Mouse (Mus musculus) layer of hippocampus, adult 11-12 months (tissue): Measurements from ENCODE around the gene F12.

ENCODE experiments used
- DNase-seq: peaks from one replicate; pipeline ENCODE4 v3.0.0; 2022; ENCODE audit warnings: low spot score

Gene F12

DNA sequence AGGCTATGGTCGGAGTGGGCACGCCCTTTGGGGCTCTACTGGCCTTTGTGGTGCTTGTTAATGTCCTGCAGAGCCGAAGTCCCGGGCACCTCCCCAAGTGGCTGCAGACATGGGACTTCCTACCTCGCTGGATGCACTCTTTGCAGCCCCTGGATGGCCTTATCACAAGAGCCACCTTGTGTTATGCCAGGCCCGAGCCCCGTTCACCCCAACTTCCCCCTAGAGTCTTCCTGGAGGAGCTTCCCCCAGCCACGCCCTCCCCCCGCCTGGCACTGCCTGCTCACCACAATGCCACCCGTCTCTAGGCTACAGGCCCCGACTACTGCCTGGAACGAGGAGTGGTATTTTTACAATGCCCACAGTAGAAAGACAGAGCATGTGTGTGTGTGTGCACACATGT, 13.3 kb downstream of the F12 start:
- no peak for DNase-seq

DNA sequence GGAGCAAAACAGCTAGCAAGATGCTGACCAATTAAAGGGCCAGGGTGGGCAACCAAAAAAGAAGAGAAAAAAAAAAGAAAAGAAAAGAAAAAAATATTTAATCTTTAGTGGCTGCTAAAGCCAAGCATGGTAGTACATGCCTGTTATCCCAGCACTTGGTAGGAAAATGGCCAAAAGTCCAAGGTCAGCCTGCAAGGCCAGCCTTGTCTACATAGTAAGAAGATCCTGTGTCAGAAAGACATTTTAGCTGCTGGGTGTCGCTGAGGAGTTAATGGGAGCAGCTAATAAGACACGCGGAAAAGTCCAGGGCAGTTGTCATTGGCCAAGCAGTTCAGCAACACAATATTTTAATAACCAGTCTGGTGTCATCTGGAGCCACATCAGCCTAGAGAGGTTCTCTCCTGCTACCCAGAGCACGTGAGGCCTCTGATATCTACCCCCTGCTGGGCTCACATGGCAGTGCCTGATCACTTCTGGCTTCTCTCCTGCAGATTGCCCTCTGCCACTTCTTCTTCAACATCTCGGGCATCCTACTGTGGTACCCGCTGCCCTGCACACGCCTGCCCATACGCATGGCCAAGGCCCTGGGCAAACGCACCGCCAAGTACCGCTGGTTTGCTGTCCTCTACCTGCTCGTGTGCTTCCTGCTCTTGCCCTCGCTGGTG, 13.8 kb downstream of the F12 start:
- DNase-seq, result no peak

DNA sequence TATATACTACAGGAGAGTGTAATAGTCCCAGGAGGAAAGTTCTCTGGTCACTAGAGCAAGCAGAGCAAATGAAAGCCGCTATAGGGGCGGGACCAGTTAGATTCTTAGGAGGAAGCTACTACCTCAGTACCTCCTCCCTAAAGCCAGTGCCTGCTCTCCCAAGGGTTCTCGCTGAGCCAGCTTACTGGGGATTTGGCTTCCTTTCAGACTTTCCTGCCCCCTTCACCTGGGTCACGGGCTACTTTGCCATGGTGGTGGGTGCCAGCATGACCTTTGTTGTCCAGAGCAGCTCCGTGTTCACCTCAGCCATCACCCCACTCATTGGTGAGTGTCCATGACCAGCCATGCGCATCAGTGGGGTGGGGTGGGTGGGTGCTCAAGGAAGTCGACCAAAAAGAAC, 14.8 kb downstream of the F12 start:
- DNase-seq, result no peak

DNA sequence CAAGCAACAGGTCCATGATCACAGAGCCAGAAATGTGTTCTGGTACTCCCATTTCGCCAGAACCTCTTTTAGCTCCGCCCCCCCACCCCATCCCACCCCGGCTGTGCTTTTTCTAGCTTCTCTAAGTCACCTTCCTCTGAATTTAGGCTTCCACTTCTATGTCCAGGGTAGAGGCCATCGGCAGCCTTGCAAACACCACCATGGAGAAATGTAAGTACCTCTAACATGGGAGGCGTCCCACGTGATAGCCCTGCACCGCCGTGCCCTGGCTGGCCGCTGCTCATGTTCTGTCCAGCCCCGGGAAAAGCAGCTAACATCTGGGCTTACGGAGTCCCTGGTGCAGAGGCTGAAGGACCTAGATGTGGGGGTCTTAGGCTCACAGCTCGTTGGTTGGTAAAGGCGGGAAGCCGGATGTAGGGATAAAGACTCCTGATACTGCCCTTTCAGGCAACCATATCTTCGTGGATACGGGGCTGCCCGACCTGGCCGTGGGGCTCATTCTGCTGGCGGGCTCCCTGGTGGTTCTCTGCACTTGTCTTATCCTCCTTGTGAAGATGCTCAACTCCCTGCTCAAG, 18.0 kb downstream of the F12 start:
- no peak for DNase-seq

DNA sequence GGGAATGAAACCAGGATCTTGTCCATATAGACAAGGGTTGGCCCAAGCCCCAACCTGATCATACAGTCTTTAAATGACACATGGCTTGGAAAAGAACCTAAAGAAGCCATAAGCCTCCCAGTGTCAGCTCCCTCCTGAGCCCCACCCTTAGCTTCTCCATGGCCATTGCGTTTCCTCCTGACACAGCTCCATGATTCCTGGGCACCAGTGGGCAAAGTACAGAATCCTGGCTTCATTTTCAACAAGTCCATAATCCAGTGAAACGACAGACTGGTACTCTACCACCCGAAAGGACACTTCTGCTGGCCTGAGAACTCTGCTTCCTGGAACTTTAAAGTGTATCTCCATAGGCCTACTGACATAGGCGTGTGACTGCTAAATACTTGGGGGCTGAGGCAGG, 19.3 kb downstream of the F12 start:
- no peak for DNase-seq

DNA sequence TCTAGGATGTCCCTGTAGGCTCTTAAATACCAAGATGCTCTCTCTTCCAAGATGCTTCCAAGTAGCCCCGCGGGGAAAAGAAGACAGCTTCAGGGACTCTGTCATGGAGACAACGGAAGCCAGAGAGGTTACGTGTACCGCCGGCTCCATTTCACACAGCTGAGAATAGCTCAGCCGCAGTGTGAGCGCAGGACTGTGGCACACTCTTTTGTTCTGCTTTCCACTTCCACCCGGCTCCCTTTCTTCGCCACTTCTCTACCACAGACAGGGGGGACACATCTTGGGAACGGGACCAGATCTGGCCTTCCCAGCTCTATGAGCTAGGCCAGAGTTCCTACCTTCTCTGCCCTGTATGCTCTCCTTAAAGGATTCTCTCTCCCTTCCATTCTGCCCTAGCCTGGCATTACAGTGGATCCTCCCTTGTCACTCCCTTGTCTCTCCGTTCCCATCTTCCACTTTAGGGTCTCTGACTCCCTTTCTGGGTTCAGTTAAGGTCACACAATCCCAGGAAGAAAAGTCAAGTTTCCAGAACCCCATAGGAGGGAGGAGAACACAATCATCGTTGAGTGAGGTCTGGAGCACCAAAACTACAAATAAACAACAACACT, 20.7 kb downstream of the F12 start:
- no peak for DNase-seq

DNA sequence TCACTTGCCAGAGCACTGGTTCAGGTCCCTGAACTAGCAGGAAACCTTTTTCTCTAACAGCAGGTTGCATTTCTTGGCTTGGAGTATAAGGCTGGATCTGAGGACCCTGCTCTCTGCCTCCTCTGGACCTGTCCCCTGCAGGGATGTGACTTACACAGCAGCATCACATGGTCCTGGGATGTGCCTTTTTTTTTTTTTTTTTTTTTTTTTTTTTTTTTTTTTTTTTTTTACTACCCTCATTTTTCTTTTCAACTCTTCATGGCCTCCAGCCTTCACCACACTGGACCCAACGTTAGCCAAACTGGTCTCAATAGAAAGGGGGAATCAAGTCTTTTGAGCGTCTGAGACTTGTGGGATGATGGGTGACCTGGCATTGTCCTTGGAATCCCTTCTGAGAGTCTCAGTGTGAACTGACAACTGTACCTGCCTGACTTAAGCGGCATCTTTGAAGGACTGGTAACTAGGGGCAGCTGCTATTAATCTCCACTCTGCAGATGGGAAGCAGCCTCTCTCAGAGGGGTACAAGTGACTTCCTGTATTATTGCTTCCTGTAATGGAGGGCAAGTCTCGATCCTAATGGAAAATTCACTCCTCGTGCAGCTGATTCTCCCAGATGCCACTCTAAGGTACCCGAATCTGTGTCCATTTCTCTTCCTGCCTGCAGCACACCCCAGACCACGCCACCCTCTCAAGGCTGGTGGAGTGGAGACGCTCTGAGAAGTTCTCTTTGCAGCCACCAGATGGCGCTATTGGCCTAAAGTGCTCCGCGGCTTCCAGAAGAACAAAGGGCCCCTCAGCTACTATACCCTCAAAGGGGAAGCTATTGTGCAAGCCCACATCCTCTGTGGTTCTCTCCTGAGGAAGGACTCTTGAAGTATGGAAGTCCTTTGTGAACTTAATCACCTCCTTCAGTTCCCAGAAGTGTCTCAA, 21.5 kb downstream of the F12 start:
- peak; percentile 78 for DNase-seq

DNA sequence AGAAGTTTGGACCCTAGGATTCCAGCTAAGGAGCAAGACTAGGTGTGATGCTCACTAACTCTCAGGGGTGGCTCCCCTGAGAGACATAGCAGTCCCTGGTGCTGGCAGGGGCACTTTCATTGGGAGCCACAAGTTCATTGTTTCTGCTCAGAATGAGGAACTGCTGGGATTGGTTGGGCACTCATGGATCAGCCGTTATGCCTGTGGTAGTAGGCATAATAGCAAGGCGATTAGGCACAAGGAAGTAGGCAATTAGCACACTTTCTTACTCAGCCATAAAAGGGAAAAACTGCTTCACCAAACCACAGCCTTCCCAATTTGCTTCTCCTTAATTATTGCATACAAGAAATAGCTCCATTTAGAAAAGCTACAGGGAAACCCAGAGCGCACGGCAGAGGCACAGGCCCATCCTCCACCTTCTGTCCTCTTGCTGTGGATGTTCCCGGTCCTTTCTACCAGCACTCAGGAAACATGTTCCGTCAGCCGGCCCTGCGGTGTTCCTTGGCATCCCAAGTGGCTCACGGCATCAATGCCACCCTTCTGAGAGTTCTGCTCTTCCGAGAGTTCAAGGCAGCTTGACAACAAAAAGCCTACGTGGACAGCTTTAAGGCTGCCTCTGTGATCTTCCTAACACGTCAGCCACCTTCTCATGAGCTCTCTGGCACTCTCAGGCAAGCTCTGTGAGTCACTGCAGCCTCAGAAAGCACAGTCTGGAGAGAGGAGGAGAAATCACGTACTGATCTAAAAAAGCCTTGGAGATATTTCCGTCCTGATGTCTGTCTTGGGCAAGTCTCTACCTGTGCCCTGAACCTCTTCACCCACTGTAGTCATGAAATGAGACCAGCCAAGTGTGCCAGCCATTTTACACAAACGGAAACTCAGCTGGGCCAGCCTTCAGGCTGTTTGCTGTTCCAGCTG, 22.4 kb downstream of the F12 start:
- no peak for DNase-seq

DNA sequence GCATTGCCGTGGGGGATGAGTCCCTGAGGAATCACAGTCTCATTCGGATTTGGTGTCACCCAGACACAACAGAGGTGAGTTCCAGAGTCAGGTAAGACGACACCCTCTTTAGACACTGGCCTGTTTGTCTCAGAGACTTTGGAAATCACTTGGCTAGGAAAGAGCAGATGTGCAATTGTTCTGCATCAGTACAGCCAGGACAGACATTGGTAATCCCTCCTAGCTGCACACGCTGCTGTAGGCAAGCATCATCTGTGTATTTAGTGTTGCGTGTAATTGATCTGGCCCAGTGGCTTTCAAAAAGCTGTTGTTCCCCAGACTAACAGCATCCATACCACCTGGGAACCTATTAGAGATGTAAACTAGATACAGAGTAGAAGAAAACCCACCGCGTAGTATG, 23.3 kb downstream of the F12 start:
- DNase-seq, result no peak

DNA sequence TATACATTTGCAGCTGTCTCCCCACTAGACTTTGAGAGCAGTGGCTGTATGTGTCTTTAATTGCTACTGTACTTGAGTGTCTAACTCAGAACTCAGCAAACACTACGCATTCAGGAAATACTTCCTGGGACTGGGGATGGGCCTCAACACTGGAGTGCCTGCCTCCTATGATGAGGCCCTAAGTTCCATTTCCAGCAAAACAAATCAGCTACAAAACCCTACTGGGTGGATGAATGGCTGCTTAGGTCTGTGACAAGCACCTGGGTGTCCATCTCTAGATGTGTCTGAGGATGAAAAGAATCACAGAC, 26.6 kb downstream of the F12 start:
- DNase-seq, result no peak

DNA sequence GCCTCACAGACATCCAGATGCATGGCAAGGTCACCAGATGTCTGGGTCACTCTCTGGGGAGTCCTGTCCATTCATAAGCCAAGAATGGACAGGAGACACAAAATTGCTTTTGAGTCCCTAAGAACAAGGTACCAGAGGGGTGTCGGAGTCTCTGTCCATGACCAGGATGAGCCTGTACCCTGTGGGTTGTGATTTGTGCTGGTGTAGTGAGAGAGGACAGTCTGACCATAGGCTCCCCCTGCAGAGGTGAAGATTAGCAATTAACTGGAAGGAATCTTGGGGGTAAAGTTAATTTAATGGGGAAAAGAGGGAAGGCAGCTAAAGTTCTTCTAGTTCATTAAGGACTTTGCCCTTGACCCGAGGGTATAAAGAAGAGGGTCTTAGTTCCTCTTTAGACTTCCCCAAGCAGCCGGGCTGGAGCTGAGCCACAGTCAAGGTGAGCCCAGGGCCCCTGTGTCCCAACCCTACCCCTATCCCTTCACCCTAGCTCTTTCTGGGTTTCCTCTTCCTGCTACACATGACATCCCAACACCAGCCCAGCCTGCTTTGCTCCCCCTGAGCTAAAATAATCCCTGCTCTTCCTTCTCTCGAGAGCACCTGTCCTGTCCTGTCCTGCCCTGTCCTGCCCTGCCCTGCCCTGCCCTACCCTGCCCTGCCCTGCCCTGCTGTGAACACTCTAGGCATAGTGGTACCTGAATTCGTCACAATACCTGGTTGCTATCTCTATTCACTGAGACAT, 27.1 kb downstream of the F12 start:
- DNase-seq, result no peak

DNA sequence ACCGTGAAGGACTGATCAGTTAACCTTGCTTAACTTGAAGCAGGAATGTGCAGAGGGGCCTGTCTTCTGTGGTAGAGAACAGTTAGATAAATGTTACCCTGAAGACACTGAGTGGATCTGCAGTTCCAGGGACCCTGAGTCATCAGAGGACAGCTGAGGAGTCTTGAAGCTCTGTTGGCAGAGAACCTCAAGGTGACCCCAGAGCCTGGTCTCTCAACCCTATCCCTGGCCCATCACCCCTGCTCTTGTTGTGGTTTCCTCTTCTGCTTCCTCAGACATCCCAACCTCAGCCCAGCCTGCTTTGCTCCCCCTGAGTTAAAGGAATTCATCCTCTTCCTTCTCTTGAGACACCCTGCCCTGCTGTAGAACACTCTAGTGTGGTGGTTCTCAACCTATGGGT, 28.5 kb downstream of the F12 start, which contains the start of gene Slc34a1:
Slc34a1 (plus strand) TSS at position 100 of the 400 bp plus-strand sequence.
- no peak for DNase-seq

DNA sequence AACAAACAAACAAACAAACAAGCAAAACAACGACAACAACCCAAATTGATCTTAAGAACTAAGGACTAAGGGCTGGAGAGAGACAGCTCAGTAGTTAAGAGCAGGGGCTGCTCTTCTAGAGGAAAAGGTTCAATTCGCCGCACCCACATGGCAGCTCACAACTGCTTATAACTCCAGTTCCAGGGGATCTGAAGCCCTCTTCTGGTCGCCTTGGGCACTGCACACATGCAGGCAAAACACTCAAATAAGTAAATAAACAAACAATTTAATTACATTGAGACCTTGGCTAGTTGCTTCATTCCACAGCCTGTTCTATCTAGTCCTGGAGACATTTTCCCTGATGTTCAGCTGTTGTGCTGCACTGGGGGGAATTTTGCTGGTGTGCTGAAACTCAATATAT, 33.7 kb downstream of the F12 start:
- DNase-seq, result no peak

DNA sequence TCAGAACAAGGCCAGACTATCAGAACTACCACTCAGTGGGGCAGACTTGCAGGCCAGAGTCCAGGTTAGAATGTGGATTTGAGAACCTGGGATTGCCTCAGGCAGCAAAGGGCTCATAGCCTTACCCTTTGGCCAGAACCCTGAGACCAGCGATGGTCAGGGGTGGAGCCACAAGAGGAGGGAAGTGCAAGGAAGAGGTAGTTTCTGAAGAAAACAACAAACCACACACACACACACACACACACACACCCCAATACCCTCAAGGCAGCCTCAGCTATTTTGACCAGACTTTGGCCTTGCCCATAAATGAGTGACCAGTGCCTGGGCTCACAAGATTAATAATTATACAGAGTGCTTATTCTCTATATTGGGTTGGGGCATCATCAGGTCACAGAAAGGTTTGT, 35.0 kb downstream of the F12 start:
- DNase-seq, result no peak

DNA sequence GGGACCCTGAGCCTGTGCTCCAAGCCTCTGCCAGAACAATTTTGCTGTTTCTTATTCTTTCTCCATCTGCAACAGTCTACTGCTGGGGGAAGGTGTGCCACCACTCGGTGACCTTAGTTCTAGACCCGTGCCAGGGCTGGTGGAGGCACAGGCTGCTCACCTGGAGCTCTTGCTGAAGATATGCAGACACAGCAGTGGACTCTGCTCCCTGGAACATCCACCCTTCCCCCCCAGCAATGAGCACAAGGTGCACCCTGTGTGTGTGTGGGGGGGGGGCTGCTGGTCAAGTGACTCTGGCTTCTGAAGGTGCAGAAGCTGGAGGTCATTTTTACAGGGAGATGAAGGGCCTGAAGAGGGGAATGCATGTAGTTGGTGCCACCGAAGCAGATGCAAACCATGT, 35.9 kb downstream of the F12 start:
- DNase-seq, result no peak

DNA sequence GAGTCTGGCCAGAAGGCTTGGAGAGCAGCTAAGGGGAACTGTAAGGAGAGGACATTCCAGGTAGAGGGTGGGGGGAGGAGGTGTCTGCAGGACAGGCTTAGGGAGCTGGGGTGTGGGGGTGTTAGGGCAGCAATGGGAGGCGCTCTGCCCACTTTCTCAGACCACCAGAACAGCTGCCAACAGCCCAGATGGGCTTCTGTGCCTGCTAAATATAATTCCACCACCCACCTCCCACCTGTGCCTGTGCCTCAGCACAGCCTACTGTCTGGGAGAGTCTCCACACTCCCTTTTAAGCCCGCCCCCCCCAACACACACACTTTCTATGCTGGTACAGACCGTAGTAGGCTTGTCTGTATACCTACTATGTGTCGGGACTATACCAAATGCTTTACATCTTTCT, 44.8 kb downstream of the F12 start:
- DNase-seq, result peak; percentile 80

DNA sequence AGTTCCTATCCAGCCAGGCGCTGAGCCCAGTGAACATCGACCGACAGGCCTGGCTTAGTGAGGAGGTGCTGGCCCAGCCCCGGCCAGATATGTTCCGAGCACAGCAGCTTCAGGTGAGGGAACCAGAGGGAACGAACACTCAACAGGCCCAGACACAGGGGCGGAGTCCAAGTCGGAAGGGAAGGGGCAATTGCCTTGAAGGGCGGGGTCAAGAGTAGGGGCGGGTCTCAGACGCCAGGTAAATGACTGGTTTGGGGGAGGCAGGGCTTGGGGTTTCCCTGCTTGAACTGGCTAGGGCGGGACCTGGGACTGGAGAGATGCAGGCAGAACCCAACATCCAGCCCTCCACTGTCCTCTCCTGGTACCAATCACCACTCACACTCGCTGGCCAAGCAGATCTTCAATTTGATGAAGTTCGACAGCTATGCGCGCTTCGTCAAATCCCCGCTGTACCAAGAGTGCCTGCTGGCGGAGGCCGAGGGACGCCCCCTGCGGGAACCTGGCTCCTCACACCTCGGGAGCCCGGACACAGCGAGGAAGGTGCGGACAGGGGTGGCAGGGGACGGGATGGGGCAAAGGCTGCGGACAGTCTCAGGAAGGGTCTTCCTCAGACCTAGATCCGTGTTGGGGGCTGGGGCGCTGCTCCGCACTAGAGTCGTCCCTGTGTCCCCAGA, 47.5 kb downstream of the F12 start:
- no peak for DNase-seq

DNA sequence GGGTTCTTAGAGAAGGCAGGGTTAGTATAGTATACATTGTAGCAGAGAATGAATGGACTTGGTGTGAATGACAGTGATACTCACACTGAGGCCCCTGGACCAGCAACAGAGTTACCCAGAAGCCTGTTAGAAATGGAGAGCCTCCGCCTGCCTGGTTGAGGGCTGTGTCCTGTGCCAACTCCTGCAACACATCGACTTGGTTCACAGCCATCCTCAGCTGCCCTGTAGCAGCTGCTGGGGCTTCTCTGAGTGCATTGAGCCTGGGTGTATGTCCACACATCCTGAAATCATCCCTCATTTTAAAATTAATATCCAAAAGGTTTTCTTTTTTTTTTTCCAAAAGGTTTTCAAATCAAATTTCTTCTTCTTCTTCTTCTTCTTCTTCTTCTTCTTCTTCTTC, 50.7 kb downstream of the F12 start:
- no peak for DNase-seq

DNA sequence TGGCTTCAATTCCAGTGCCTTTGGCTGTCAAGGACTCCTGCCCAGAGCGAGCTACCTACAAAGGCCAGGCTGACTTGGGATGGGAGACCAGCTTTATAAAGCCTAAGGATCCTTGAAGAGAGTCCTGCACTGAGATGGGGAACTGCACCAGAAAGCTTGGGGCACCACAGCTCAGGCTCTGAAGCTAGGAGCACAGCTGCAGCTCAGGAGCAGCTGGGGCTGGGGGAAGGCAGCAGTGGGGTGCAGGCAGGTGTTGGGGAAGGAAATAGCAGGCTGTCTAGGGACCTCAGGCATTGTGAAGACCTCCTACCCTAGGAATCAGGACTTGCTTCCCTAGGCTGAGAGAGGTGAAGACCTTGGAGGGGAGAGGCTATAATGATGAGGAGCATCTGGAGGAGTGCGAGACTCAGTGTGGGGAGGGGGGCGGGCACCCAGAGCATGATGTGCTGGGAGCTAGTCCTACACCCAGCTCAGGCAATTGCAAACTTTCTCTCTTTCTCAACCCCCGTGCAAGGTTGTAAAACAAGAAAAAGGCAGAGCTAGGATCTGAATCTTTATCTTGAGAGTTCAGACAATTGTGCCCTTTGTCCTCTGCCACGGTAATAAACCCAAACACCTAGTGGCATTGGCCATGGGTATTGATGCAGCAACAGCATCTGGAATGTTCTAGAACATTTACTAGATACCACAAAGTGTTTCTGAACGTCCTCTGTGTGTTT, 52.2 kb downstream of the F12 start:
- no peak for DNase-seq

DNA sequence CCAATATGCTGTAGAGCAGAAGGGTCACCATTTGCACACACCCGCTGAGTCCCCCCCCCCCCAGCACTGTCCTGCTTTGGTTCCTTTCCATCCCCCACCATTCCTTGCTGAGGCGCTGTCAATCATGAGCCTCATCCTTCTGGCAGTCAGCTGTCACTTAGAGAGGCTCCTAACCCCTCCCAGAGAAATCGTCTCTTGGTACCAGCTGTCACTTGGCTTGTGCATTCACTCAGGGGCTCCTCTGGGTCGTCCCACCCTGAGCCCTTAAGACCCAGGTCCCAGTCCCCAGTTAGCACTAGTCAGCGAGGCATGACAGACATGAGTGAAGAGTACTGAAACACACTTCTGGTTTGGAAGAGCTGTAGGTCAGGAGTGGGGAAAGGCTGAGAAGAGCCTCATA, 54.9 kb downstream of the F12 start:
- no peak for DNase-seq
